Mouse (Mus musculus): ENCODE data around the gene Lypd1.

Gene Lypd1

GRCm38 (mm10) chr1:125912601-125913600, at the start of gene Lypd1:
Gene Lypd1, minus strand, starts transcription at chr1:125913101.
- in situ Hi-C loops (cut with MboI, MseI), result loop anchor here (10.0 kb wide), 2 partner anchors 278 to 362 kb away; no protein-coding TSS in a partner anchor

- in situ Hi-C loops (cut with MboI, MseI), result no loop called here
Measured at GRCm38 (mm10) chr1:125951026-125951425, 38.1 kb upstream of the Lypd1 start.

GRCm38 (mm10) chr1:125949076-125949475, 36.2 kb upstream of the Lypd1 start:
- in situ Hi-C loops (cut with MboI, MseI), result no loop called here

GRCm38 (mm10) chr1:125945136-125945535, 32.2 kb upstream of the Lypd1 start:
- in situ Hi-C loops (cut with MboI, MseI), result no loop called here

GRCm38 (mm10) chr1:125943305-125943704, 30.4 kb upstream of the Lypd1 start:
- in situ Hi-C loops (cut with MboI, MseI), result no loop called here

- in situ Hi-C loops (cut with MboI, MseI), result no loop called here
Measured at GRCm38 (mm10) chr1:125925486-125925885, 12.6 kb upstream of the Lypd1 start.

- in situ Hi-C loops (cut with MboI, MseI), result no loop called here
Measured at GRCm38 (mm10) chr1:125923062-125923461, 10.2 kb upstream of the Lypd1 start.

- in situ Hi-C loops (cut with MboI, MseI), result no loop called here
Measured at GRCm38 (mm10) chr1:125920696-125921095, 7.8 kb upstream of the Lypd1 start.

- in situ Hi-C loops (cut with MboI, MseI), result loop anchor here (10.0 kb wide), 2 partner anchors 277 to 363 kb away; no protein-coding TSS in a partner anchor
Measured at GRCm38 (mm10) chr1:125911901-125912445, 928 bp downstream of the Lypd1 start.

GRCm38 (mm10) chr1:125911337-125911900, 1.5 kb downstream of the Lypd1 start:
- in situ Hi-C loops (cut with MboI, MseI), result loop anchor here (10.0 kb wide), 2 partner anchors 277 to 363 kb away; no protein-coding TSS in a partner anchor

- in situ Hi-C loops (cut with MboI, MseI), result loop anchor here (10.0 kb wide), 2 partner anchors 276 to 364 kb away; no protein-coding TSS in a partner anchor
Measured at GRCm38 (mm10) chr1:125910871-125911265, 2.0 kb downstream of the Lypd1 start.

- in situ Hi-C loops (cut with MboI, MseI), result loop anchor here (10.0 kb wide), 2 partner anchors 276 to 364 kb away; no protein-coding TSS in a partner anchor
Measured at GRCm38 (mm10) chr1:125910211-125910870, 2.6 kb downstream of the Lypd1 start.

GRCm38 (mm10) chr1:125893158-125893557, 19.7 kb downstream of the Lypd1 start:
- in situ Hi-C loops (cut with MboI, MseI), result no loop called here

- in situ Hi-C loops (cut with MboI, MseI), result loop anchor here (10.0 kb wide), 1 partner anchor 965 kb away; no protein-coding TSS in a partner anchor
Measured at GRCm38 (mm10) chr1:125870056-125870455, 42.8 kb downstream of the Lypd1 start.

GRCm38 (mm10) chr1:125858631-125859030, 54.3 kb downstream of the Lypd1 start:
- in situ Hi-C loops (cut with MboI, MseI), result no loop called here

- in situ Hi-C loops (cut with MboI, MseI), result no loop called here
Measured at GRCm38 (mm10) chr1:125854646-125855045, 58.3 kb downstream of the Lypd1 start.

- in situ Hi-C loops (cut with MboI, MseI), result loop anchor here (10.0 kb wide), 1 partner anchor 835 kb away; no protein-coding TSS in a partner anchor
Measured at GRCm38 (mm10) chr1:125839746-125840392, 73.0 kb downstream of the Lypd1 start.

GRCm38 (mm10) chr1:125837507-125837906, 75.4 kb downstream of the Lypd1 start:
- in situ Hi-C loops (cut with MboI, MseI), result no loop called here

GRCm38 (mm10) chr1:125823611-125824010, 89.3 kb downstream of the Lypd1 start:
- in situ Hi-C loops (cut with MboI, MseI), result no loop called here

- in situ Hi-C loops (cut with MboI, MseI), result no loop called here
Measured at GRCm38 (mm10) chr1:125821101-125821500, 91.8 kb downstream of the Lypd1 start.

Measured in regulatory T cell (primary cell).